Mouse (Mus musculus) embryo, embryonic 11.5 days (tissue): ENCODE data around the gene Cpeb4.
"Not testable (repeated sequence)": the region's sequence is repeated elsewhere in the genome, so short reads cannot be mapped to it uniquely, and the experiment has no call there.

Experiments used
- DNase-seq: peaks from one replicate; pipeline ENCODE4 v3.0.0-alpha.2; 2012; ENCODE audit warnings: low read depth, low spot score

Gene Cpeb4

GRCm38 (mm10) chr11:31871911-31872310 lies at the start of gene Cpeb4:
Cpeb4 (plus strand) TSS chr11:31872211.
- DNase-seq, result no peak

- no peak for DNase-seq
Observed at GRCm38 (mm10) chr11:31822556-31822955, 49.5 kb upstream of the Cpeb4 start.

DNA sequence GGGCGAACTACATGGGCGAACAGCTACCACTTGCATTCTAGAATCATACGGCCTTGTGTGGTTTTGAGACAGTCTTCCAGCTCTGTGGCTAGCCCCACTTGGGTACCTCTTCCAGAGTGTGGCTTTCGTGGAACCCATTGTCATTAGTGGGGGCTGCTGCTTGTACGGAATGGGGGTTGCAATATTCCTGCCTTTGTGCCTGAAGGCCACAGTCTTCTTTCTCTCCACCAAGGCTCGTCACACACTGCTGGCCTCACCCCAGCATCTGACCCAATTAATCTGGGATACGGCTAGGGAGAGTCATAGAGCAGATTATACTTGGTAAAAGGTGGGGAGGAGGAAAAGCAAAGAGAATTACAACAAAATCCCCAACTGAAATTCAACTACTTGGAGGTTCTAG lies 48.5 kb upstream of the Cpeb4 start:
- no peak for DNase-seq

GRCm38 (mm10) chr11:31824504-31825166 lies 47.4 kb upstream of the Cpeb4 start:
- DNase-seq, result no peak

DNA sequence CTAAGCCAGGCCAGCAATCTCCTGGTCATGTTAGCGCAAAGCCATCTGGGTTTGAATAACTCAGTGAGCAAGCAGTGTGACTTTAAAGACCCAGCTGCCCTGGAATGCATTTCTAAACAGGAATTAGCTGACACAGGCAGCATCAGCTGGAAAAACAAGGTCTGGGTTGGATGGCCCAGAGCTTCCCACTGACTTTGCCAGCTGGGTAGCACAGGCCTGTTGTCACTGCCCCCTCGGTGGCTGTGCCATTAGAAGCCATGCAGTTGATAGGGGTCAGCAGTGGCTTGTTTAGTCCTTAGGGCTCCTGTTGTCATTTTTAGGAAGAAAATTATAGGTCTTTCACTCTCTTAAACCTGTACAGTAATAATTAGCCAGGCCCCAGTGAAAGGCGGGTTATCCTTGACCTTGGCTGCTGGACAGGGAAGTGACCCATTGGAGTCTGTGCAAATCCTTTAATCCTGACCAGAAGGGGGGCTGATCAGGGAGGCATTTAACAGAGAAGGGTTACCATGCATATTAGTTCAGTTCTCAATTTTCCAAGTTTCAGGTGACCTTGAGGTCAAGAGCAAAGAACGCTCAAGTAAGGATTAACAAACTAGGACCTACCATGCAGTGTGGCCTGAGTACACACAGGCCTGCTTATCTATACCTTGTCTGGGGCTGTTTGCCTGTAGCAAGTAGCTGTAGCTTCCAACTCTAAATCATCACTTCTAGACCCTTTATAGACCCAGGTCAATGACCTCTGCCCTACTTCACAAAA lies 43.8 kb upstream of the Cpeb4 start:
- no peak for DNase-seq

DNA sequence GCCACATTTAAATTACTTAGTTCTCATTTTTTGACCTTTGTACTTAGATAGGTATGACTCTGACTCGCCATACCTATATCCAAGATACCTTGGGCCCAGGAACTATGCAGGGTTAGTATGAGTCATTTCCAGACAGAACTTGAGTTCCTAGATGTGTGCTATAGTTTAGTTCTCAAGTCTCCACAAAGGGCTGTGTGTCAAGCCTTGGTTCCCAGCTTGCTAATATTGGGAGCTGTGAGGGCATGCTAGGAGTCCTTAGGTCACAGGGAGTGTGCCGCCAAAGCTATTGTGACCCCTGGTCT lies 43.3 kb upstream of the Cpeb4 start:
- DNase-seq, result no peak

GRCm38 (mm10) chr11:31830213-31831151 lies 41.5 kb upstream of the Cpeb4 start:
- no peak for DNase-seq

- DNase-seq, result no peak
Observed at GRCm38 (mm10) chr11:31831451-31831850, 40.6 kb upstream of the Cpeb4 start.

- DNase-seq, result no peak
Observed at GRCm38 (mm10) chr11:31831983-31832382, 40.0 kb upstream of the Cpeb4 start.

DNA sequence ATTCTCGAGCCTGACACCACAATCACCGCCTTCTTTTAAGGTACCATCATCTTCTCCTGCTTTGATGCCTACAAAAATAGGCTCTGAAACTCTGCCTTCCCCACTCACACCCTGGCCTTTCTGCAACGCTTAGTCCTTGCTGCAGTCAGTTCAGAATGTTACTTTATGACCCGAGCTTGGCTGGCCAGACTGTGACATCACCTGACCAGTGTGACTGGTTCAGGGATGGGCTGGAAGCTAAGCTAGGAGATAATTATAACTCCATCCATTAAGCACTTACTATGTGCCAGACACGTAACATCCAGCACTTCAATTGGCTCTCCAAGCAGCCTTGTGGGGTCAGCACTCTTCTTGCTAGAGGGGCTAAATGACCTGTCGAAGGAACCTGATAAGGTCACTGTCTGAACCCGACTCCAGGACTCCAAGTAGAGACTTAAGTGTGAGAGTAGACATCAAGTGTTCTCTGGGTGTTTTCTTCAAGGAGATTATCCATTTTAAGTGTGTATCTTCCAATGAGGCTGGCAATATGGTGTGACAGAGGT lies 39.5 kb upstream of the Cpeb4 start:
- no peak for DNase-seq

DNA sequence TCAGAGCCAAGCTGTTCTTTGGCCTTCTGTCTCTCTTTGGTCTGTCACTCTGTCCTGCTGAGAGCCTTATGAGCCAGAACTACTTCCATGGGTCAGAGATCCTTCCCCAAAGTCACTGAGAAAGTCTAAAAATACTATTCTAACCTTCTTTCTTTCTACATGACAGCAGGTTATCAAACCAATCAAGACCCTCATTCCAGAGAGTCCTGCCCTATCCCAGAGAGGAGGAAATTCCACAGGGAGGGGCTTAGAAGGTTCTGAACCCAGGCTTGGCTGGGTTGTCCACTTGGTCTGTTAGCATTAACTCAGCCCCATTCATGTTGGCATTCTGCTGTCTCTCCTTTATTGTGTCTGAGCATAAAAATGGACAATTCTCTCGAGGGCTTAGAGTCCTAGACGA lies 38.5 kb upstream of the Cpeb4 start:
- no peak for DNase-seq

- no peak for DNase-seq
Observed at GRCm38 (mm10) chr11:31835352-31835751, 36.7 kb upstream of the Cpeb4 start.

GRCm38 (mm10) chr11:31837243-31837642 lies 34.8 kb upstream of the Cpeb4 start:
- no peak for DNase-seq

GRCm38 (mm10) chr11:31837753-31838152 lies 34.3 kb upstream of the Cpeb4 start:
- no peak for DNase-seq

DNA sequence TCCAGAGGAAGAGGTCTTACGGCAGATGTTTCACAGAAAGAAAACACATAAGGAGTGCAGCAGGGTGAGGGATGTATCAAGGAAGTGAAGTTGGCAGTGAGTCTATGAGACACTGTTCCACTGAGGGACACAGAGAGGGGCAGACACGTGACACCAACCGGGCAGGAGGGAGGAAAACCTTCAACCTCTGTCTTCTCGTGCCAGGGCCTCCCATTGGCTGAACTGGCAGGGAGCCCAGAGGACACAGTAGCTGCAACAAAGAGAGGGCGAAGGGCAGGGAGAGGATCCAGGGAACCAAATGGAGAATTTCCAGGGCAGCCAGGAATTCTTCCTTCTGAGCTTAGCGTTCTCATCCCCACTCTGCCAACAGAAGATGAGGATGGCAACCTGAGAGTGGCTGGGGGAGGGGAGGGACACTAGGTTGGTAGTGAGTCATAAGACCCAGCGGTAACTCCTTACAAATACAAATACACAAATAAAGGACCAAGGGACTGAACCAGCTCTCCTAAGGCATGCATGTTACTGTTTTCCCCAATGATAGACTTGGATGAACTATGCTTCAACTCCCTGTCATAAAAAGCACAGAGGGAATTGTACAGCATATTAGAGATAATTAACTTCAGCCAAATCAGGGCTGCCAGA lies 33.4 kb upstream of the Cpeb4 start:
- DNase-seq, result no peak

DNA sequence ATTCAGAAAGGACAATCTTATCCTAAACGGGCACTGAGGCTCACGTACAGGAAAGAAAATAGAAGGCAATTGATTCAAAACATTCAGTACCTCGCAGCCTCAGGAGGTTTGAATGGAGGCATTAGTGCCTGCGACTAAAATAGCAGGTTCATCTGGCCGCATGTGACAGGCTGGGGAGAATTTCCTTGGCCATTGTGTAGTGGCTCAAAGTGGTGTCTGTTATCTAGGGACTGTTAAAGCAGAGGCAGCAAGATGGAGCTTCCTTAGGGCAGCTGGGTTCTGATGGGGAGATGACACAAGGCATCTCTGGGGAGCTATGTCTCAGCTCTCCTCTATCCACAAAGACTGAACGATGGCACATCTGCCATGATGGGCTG lies 32.9 kb upstream of the Cpeb4 start:
- no peak for DNase-seq

DNA sequence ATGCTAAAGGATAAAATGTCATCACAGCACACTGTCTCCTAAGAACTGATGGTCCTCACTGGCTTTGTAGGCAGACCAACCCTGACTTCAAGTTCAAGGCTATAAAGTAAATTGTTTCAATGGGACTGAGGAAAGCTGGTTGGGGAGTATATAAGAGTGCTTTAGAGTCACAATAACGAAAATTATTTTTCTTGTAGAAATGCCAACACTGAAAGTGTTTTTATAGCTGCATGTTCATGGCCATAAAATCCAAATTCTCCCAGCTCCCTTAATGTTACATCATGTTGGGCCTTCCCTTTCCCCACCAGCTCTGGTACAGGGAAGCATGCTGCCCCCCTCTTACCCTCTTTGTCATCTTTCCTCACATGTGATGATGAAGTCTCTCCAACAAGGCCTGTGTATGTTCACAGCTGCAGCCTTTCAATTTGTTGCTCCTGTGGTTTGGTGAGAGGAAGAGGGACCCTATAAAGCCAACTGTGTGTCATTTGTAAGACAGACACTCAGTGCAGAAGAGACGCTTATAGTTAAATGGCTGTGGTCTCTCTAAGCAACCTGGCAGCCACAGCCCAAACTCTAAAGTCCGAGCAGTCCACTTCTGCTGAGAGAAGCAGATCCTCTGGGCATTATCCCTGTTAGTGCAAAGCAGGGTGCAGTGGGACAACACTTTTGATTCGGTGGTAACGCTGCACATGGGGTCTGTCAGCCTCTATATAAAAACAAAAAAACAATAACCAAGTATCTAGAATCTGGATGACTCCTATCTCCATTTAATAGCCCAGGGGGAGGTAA lies 29.6 kb upstream of the Cpeb4 start:
- DNase-seq, result no peak

DNA sequence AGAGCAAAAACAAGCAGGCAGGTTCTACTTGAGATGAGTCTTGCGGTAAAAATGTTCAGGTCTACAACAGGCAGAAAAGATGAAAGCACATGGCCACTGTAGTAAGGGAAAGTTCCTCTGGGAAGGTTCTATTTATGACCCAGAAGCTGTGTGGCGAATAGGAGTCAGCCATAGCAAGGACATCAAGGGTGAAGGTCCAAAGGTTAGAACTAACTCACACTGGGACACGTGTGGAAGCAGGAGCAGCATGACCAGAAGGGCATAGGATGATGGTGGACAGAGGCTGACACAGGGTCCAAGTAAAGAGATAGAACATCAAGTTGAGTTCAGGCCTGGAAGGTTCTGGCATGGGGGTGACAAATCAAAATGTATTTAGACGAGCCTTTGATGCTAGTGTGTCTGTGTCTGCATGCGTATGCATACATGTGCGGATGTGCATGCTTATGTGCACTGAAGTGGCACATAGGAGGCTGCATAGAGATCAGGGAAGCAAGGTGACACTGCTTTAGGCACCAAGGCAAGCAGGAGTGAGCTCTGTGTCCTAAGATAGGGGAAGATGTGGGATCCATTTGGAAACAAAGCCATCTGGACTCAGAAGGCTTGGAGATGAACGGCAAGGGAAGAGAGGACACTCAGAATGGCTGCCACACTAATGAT lies 28.7 kb upstream of the Cpeb4 start:
- DNase-seq, result no peak

- no peak for DNase-seq
Observed at GRCm38 (mm10) chr11:31843834-31844188, 28.2 kb upstream of the Cpeb4 start.

GRCm38 (mm10) chr11:31845111-31845510 lies 26.9 kb upstream of the Cpeb4 start:
- not testable (repeated sequence) for DNase-seq
